Mouse (Mus musculus) midbrain, embryonic 14.5 days (tissue): ENCODE results near the gene Nrf1. TPM values are rescaled to one million over a fixed set of nuclear protein-coding genes. Genes with fewer than 3 reads are reported as not detected.

Experiments used
- ATAC-seq: fragments of 200-750 bp; cut with Nextera tagmentation; 2 replicates; pipeline ENCODE4 v1.8.0; 2017; ENCODE audit warnings: moderate number of reproducible peaks, moderate library complexity; ENCODE audit not compliant: low FRiP score, low TSS enrichment
- DNase-seq: peaks from one replicate; pipeline ENCODE4 v3.0.0-alpha.2; 2015
- H3K27ac ChIP-seq: fragments of 300-500 bp; sonication (generic); replicated peaks from 2 replicates; pipeline ENCODE4 v1.5.1; 2014; ENCODE audit warnings: mild to moderate bottlenecking, low read depth, low read length, moderate library complexity
- H3K27me3 ChIP-seq: fragments of 300-500 bp; sonication (generic); 2 replicates; pipeline ENCODE4 v1.6.1; 2014; ENCODE audit warnings: low read length, control low read depth, mixed read lengths; ENCODE audit not compliant: control insufficient read depth, insufficient read depth
- H3K36me3 ChIP-seq: fragments of 300-500 bp; sonication (generic); 2 replicates; pipeline ENCODE4 v1.6.1; 2014; ENCODE audit warnings: low read length, control low read depth; ENCODE audit not compliant: control insufficient read depth, insufficient read depth
- H3K4me1 ChIP-seq: fragments of 300-500 bp; sonication (generic); 2 replicates; pipeline ENCODE4 v1.6.1; 2014; ENCODE audit warnings: mild to moderate bottlenecking, antibody characterized with exemption, low read length, control low read depth; ENCODE audit not compliant: control insufficient read depth, insufficient read depth
- H3K4me2 ChIP-seq: fragments of 300-500 bp; sonication (generic); 2 replicates; pipeline ENCODE4 v1.6.1; 2014; ENCODE audit warnings: mild to moderate bottlenecking, low read length, moderate library complexity
- H3K4me3 ChIP-seq: fragments of 300-500 bp; sonication (generic); replicated peaks from 2 replicates; pipeline ENCODE4 v1.5.1; 2014; ENCODE audit warnings: low read depth, low read length
- H3K9ac ChIP-seq: fragments of 300-500 bp; sonication (generic); replicated peaks from 2 replicates; pipeline ENCODE4 v1.6.1; 2014; ENCODE audit warnings: mild to moderate bottlenecking, low read length, moderate library complexity
- H3K9me3 ChIP-seq: fragments of 300-500 bp; sonication (generic); 2 replicates; pipeline ENCODE4 v1.6.1; 2016; ENCODE audit warnings: low read length, control low read depth, mixed read lengths; ENCODE audit not compliant: control insufficient read depth
- WGBS: fragments of 180-500 bp; shearing (Covaris S2); extraction: QIAGEN DNeasy Blood & Tissue Kit; methylation state at CpG from one replicate; pipeline ENCODE4 v1.1.7; 2014; 5-methylcytosine and 5-hydroxymethylcytosine counted together
- polyA plus RNA-seq: library from polyadenylated mRNA; unstranded; fragments of >200 nt; fragmentation: Nextera tagmentation; extraction: Ambion mirVana; gene quantifications from 2 replicates; pipeline ENCODE4 v1.2.1, GENCODE M21; 2014

Gene Nrf1
- polyA plus RNA-seq, 1 experiment from 2014 or later: 42.8 TPM

- WGBS: 8% methylated on average over 8 of the region's 8 CpGs
- no peaks in the 10 kb centered on the region for H3K9me3 ChIP-seq
- H3K36me3 ChIP-seq: no peaks in the 10 kb centered on the region
- H3K4me3 ChIP-seq: no peak overlapping the region
- peak; percentile 33 for DNase-seq
- H3K9ac ChIP-seq: no peak overlapping the region
- H3K27me3 ChIP-seq: peaks cover 78% of the 10 kb centered on the region
- H3K27ac ChIP-seq: no peak overlapping the region
- ATAC-seq: no peak
- H3K4me2 ChIP-seq: no peak overlapping the region
- H3K4me1 ChIP-seq: 0 out of 2 replicates have a peak, but pooled peaks cover 18% of the 10 kb centered on the region
Measured at GRCm38 (mm10) chr6:30172441-30172819, 124.6 kb downstream of the Nrf1 start.

GRCm38 (mm10) chr6:30172820-30173550, 125.2 kb downstream of the Nrf1 start:
- H3K27ac ChIP-seq: no peak overlapping the region
- no peak for ATAC-seq
- H3K4me3 ChIP-seq: peak overlapping the region; percentile 19
- H3K9ac ChIP-seq: no peak overlapping the region
- H3K4me1 ChIP-seq: 0 out of 2 replicates have a peak, but pooled peaks cover 19% of the 10 kb centered on the region
- H3K27me3 ChIP-seq: peaks cover 81% of the 10 kb centered on the region
- peak overlapping the region; percentile 39 for H3K4me2 ChIP-seq
- peak; percentile 67 for DNase-seq
- H3K9me3 ChIP-seq: no peaks in the 10 kb centered on the region
- 2% methylated on average over 44 of the region's 44 CpGs for WGBS
- H3K36me3 ChIP-seq: no peaks in the 10 kb centered on the region

- H3K36me3 ChIP-seq: no peaks in the 10 kb centered on the region
- H3K27ac ChIP-seq: no peak overlapping the region
- H3K9me3 ChIP-seq: no peaks in the 10 kb centered on the region
- DNase-seq: peak; percentile 32
- H3K9ac ChIP-seq: no peak overlapping the region
- 0 out of 2 replicates have a peak, but pooled peaks cover 22% of the 10 kb centered on the region for H3K4me1 ChIP-seq
- H3K27me3 ChIP-seq: peaks cover 90% of the 10 kb centered on the region
- no peak for ATAC-seq
- WGBS: under 1% methylated on average over 79 of the region's 80 CpGs
- H3K4me3 ChIP-seq: peak overlapping the region; percentile 19
- H3K4me2 ChIP-seq: peak overlapping the region; percentile 39
Measured at GRCm38 (mm10) chr6:30173551-30174460, 126.0 kb downstream of the Nrf1 start.

- DNase-seq: peak; percentile 60
- 0% methylated on average over 33 of the region's 33 CpGs for WGBS
- no peak for ATAC-seq
- 0 out of 2 replicates have a peak, but pooled peaks cover 22% of the 10 kb centered on the region for H3K4me1 ChIP-seq
- peak overlapping the region; percentile 19 for H3K4me3 ChIP-seq
- no peaks in the 10 kb centered on the region for H3K9me3 ChIP-seq
- no peaks in the 10 kb centered on the region for H3K36me3 ChIP-seq
- peak overlapping the region; percentile 39; the same call in 1 of the 2 replicates for H3K4me2 ChIP-seq
- H3K27me3 ChIP-seq: peaks cover 96% of the 10 kb centered on the region
- no peak overlapping the region for H3K27ac ChIP-seq
- H3K9ac ChIP-seq: no peak overlapping the region
Measured at GRCm38 (mm10) chr6:30174461-30175224, 126.9 kb downstream of the Nrf1 start.

DNA sequence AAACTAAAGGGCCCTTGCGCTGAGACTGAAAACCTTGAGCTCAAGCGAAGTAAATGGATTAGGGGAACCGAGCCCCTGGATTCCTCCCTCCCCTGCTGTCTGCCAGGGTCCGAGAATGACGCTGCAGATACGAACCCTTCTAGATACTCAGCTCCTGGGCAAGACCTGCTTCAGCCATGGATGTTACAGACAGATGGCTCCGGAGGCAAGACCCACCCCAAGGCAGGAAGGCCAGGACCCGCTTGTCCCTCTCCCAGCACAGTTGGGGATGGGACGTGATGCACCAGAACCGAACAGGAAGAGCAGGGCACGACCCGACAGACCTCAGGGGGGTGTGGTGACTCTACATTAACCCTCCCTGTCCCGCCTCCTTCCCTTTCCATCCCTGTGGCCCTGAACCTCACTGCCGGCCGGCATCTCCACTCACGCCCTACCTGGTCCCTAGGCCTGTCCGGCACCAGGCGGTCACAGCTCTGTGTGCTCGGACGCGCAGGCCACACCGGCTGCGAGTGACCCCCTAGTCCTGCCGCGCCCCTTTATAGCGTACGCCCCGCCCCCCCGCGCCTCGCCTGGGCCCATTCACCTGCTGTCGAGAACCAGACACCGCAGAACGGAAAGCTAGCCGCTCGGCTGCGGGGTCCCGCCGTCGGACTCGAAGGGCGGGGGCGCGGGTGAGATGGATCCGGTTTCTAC, 127.6 kb downstream of the Nrf1 start:
- Histone ChIP-seq H3K9me3 (no peaks in the 10 kb centered on the region), H3K36me3 (no peaks in the 10 kb centered on the region), H3K4me3 (peak overlapping the region; percentile 18; the same call in 1 of the 2 replicates), H3K27ac (no peak overlapping the region), H3K4me2 (peak overlapping the region; percentile 39), H3K9ac (no peak overlapping the region), H3K27me3 (peaks cover 97% of the 10 kb centered on the region), H3K4me1 (0 out of 2 replicates have a peak, but pooled peaks cover 22% of the 10 kb centered on the region)
- ATAC-seq (no peak), DNase-seq (peak; percentile 25)
- WGBS: under 1% methylated on average over 45 of the region's 45 CpGs

- ATAC-seq (0 out of 2 replicates have a peak, but pooled peaks have one; percentile 9), DNase-seq (peak; percentile 54)
- Histone ChIP-seq H3K9ac (no peak overlapping the region), H3K4me2 (peak overlapping the region; percentile 39), H3K4me1 (0 out of 2 replicates have a peak, but pooled peaks cover 22% of the 10 kb centered on the region), H3K27ac (no peak overlapping the region), H3K27me3 (peaks cover 96% of the 10 kb centered on the region), H3K4me3 (0 out of 2 replicates have a peak overlapping the region, but pooled peaks have one; percentile 18), H3K36me3 (no peaks in the 10 kb centered on the region), H3K9me3 (no peaks in the 10 kb centered on the region)
- under 1% methylated on average over 28 of the region's 28 CpGs for WGBS
Measured at GRCm38 (mm10) chr6:30175918-30176421, 128.2 kb downstream of the Nrf1 start.

DNA sequence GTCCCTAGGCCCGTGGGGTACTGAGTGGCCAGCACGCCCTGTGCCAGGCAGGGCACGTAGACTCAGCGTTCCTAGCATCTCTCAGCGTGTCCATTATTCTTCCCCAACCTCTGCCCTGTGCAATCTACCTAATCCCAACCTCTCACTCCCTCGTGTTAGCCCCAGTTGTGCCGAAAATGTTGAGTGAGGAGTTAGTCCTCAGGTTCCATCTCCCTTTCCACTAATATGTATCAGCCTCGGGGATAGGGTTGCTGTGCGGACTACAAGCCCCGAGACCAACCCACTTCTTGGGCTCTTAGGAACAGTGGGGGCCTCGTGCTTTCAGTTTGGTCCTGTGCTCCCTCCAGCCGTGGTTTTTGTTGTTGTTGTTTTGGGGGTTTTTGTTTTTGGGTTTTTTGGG, 128.7 kb downstream of the Nrf1 start:
- Histone ChIP-seq H3K27me3 (peaks cover 96% of the 10 kb centered on the region), H3K4me3 (no peak overlapping the region), H3K36me3 (no peaks in the 10 kb centered on the region), H3K9ac (no peak overlapping the region), H3K4me1 (0 out of 2 replicates have a peak, but pooled peaks cover 22% of the 10 kb centered on the region), H3K27ac (no peak overlapping the region), H3K4me2 (no peak overlapping the region), H3K9me3 (no peaks in the 10 kb centered on the region)
- ATAC-seq (no peak), DNase-seq (peak; percentile 35)
- 2% methylated on average over 12 of the region's 12 CpGs for WGBS
